In the genomic region with DNA sequence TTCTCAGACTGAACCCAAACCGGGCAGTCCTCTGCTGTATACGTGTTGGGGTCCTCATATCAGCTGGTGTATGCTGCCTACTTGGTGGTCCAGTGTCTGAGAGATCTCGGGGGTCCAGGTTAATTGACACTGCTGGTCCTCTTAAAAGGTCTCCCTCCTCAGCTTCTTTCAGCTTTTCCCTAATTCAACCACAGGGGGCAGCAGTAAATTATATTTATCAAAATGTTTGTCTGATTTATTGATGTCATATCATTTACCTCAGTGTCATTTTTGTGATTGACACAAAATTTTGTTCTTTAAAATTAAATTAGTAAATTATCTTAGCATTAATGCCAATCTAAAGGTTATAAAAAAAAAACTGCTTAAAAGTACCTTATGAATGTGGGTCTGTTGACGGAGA, we compare ENCODE assay signal across 22 mouse cellular contexts. TPM values are rescaled to one million over a fixed set of nuclear protein-coding genes. Genes with fewer than 3 reads are reported as not detected.
DNase-seq lines count a peak whose midpoint lies in the region; ATAC-seq and TF ChIP-seq lines count a peak whose summit lies in the region.
"Had no signal": no experiment of that assay in that cellular context is flagged by ENCODE, and none has a peak within 500 bp of the region (broad histone marks: within the 10 kb centered on the region; RNA-seq: fewer than 3 reads in every experiment).

No protein-coding gene starts in this region.

- H3K4me2 ChIP-seq in embryonic facial prominence, embryonic 11.5 days (ENCODE audit: low read depth, low read length) = no peak overlapping the region
- no peak overlapping the region for H3K4me2 ChIP-seq in liver, postnatal 0 days (ENCODE audit: low read depth, low read length)
- H3K4me2 ChIP-seq in liver, embryonic 11.5 days = no peak overlapping the region
- no peak overlapping the region for H3K4me2 ChIP-seq in stomach, postnatal 0 days (replicated peaks; ENCODE audit: low read depth)
- H3K4me2 ChIP-seq: heart, embryonic 12.5 days; limb, embryonic 13.5 days; midbrain, embryonic 15.5 days; neural tube, embryonic 15.5 days had no signal

- no peak for ATAC-seq in embryonic facial prominence, embryonic 11.5 days (replicated peaks; ENCODE audit: insufficient number of reproducible peaks, low FRiP score, low TSS enrichment, low read depth)
- ATAC-seq in liver, postnatal 0 days = no peak
- no peak for ATAC-seq in liver, embryonic 11.5 days (replicated peaks; ENCODE audit: low FRiP score)
- no peak for ATAC-seq in stomach, postnatal 0 days (ENCODE audit: low FRiP score, low TSS enrichment)
- ATAC-seq: hindbrain, embryonic 16.5 days; midbrain, embryonic 15.5 days had no signal

- H3K36me3 ChIP-seq in embryonic facial prominence, embryonic 11.5 days (replicated peaks; ENCODE audit: control insufficient read depth, insufficient read depth, low read depth, low read length) = no peaks in the 10 kb centered on the region; the same call in 1 of the 2 replicates
- H3K36me3 ChIP-seq in embryonic facial prominence, embryonic 10.5 days (replicated peaks) = peaks cover 68% of the 10 kb centered on the region
- peaks cover 14% of the 10 kb centered on the region for H3K36me3 ChIP-seq in liver, postnatal 0 days (replicated peaks; ENCODE audit: insufficient read depth, low read length)
- peaks cover 2% of the 10 kb centered on the region; the same call in 1 of the 2 replicates for H3K36me3 ChIP-seq in liver, embryonic 11.5 days (ENCODE audit: control insufficient read depth, insufficient read depth, low read length)
- no peaks in the 10 kb centered on the region for H3K36me3 ChIP-seq in stomach, postnatal 0 days (ENCODE audit: control insufficient read depth, insufficient read depth, low read length)
- H3K36me3 ChIP-seq: midbrain, embryonic 15.5 days; neural tube, embryonic 15.5 days had no signal

- 77% methylated on average over 4 of the region's 4 CpGs for WGBS in embryonic facial prominence, embryonic 11.5 days
- 82% methylated on average over 4 of the region's 4 CpGs for WGBS in embryonic facial prominence, embryonic 10.5 days
- WGBS in liver, postnatal 0 days (ENCODE audit: insufficient replicate concordance) = 81% methylated on average over 4 of the region's 4 CpGs
- 90% methylated on average over 4 of the region's 4 CpGs for WGBS in liver, embryonic 11.5 days
- WGBS in stomach, postnatal 0 days = 87% methylated on average over 4 of the region's 4 CpGs

- peak; percentile 3 for DNase-seq in embryonic facial prominence, embryonic 11.5 days (ENCODE audit: low spot score)
- DNase-seq in embryonic facial prominence, embryonic 10.5 days (ENCODE audit: low spot score) = no peak
- DNase-seq in liver, postnatal 0 days = no peak
- DNase-seq in liver, embryonic 11.5 days (ENCODE audit: low spot score) = no peak
- DNase-seq in NIH3T3 (ENCODE audit: low read depth) = peak; percentile 4
- DNase-seq in stomach, postnatal 0 days (ENCODE audit: low spot score) = no peak
- DNase-seq in testis, postnatal 14 days (ENCODE audit: low spot score) = no peak
- DNase-seq: adrenal gland, postnatal 25 days; cerebellum, adult 11 months; kidney, adult 9 months; kidney, postnatal 4 days; lung, postnatal 14 days; right cerebral cortex, postnatal 25 days; thymus, postnatal 25 days had no signal

- H3K27ac ChIP-seq in embryonic facial prominence, embryonic 11.5 days (replicated peaks; ENCODE audit: low read depth, low read length) = no peak overlapping the region
- no peak overlapping the region for H3K27ac ChIP-seq in embryonic facial prominence, embryonic 10.5 days (replicated peaks)
- H3K27ac ChIP-seq in liver, postnatal 0 days (ENCODE audit: low read depth) = no peak overlapping the region
- H3K27ac ChIP-seq in liver, embryonic 11.5 days (ENCODE audit: low read depth, low read length) = no peak overlapping the region
- no peak overlapping the region for H3K27ac ChIP-seq in stomach, postnatal 0 days (replicated peaks)
- H3K27ac ChIP-seq: forebrain, embryonic 10.5 days; limb, embryonic 13.5 days; liver, embryonic 14.5 days; midbrain, embryonic 15.5 days; neural tube, embryonic 15.5 days had no signal

- TF ChIP-seq CTCF in liver, postnatal 0 days (IDR thresholded peaks at IDR 0.05; ENCODE audit: low read depth) = 0 out of 2 replicates have a peak, but pooled peaks have one; percentile 12
- peak; percentile 43; the same call in 1 of the 2 replicates for TF ChIP-seq CTCF in stomach, postnatal 0 days (IDR thresholded peaks at IDR 0.05; ENCODE audit: low read depth)

- no peaks in the 10 kb centered on the region for H3K27me3 ChIP-seq in embryonic facial prominence, embryonic 11.5 days (ENCODE audit: control insufficient read depth, insufficient read depth, low read length)
- no peaks in the 10 kb centered on the region for H3K27me3 ChIP-seq in embryonic facial prominence, embryonic 10.5 days (replicated peaks; ENCODE audit: low read depth, poor library complexity, severe bottlenecking)
- no peaks in the 10 kb centered on the region for H3K27me3 ChIP-seq in liver, postnatal 0 days (ENCODE audit: insufficient read depth, low read length)
- no peaks in the 10 kb centered on the region for H3K27me3 ChIP-seq in liver, embryonic 11.5 days (replicated peaks; ENCODE audit: control insufficient read depth, insufficient read depth, low read length)
- H3K27me3 ChIP-seq in stomach, postnatal 0 days (ENCODE audit: control insufficient read depth, insufficient read depth, low read length) = no peaks in the 10 kb centered on the region
- H3K27me3 ChIP-seq: heart, embryonic 12.5 days; limb, embryonic 13.5 days; megakaryocyte, embryonic 14.5 days; midbrain, embryonic 15.5 days; neural tube, embryonic 15.5 days had no signal

- no peak for TF ChIP-seq EP300 in liver, postnatal 0 days (IDR thresholded peaks at IDR 0.05; ENCODE audit: low read depth)
- TF ChIP-seq EP300 in stomach, postnatal 0 days (optimal IDR thresholded peaks at IDR 0.05) = no peak

- H3K9ac ChIP-seq in embryonic facial prominence, embryonic 11.5 days (replicated peaks; ENCODE audit: low read length) = no peak overlapping the region
- H3K9ac ChIP-seq in liver, postnatal 0 days (replicated peaks) = no peak overlapping the region
- no peak overlapping the region for H3K9ac ChIP-seq in liver, embryonic 11.5 days (ENCODE audit: low read depth, low read length)
- H3K9ac ChIP-seq in stomach, postnatal 0 days (ENCODE audit: low read length) = no peak overlapping the region
- H3K9ac ChIP-seq: heart, embryonic 12.5 days; limb, embryonic 13.5 days; liver, embryonic 14.5 days; midbrain, embryonic 15.5 days; neural tube, embryonic 15.5 days had no signal

- H3K4me1 ChIP-seq in embryonic facial prominence, embryonic 11.5 days (ENCODE audit: control insufficient read depth, insufficient read depth, low read length) = no peaks in the 10 kb centered on the region
- no peaks in the 10 kb centered on the region for H3K4me1 ChIP-seq in embryonic facial prominence, embryonic 10.5 days
- no peaks in the 10 kb centered on the region for H3K4me1 ChIP-seq in liver, postnatal 0 days (ENCODE audit: insufficient read depth)
- no peaks in the 10 kb centered on the region for H3K4me1 ChIP-seq in liver, embryonic 11.5 days (replicated peaks; ENCODE audit: control insufficient read depth, insufficient read depth, low read length)
- H3K4me1 ChIP-seq in stomach, postnatal 0 days (replicated peaks; ENCODE audit: control insufficient read depth, insufficient read depth) = no peaks in the 10 kb centered on the region
- H3K4me1 ChIP-seq: forebrain, embryonic 10.5 days; heart, embryonic 12.5 days; limb, embryonic 13.5 days; megakaryocyte, embryonic 14.5 days; midbrain, embryonic 15.5 days; neural tube, embryonic 15.5 days had no signal

- H3K4me3 ChIP-seq in embryonic facial prominence, embryonic 11.5 days (ENCODE audit: low read depth, low read length) = no peak overlapping the region
- H3K4me3 ChIP-seq in embryonic facial prominence, embryonic 10.5 days = no peak overlapping the region
- no peak overlapping the region for H3K4me3 ChIP-seq in liver, postnatal 0 days (ENCODE audit: low read depth, low read length)
- no peak overlapping the region for H3K4me3 ChIP-seq in liver, embryonic 11.5 days (ENCODE audit: low read depth, low read length)
- H3K4me3 ChIP-seq in stomach, postnatal 0 days (ENCODE audit: low read depth, low read length) = no peak overlapping the region
- H3K4me3 ChIP-seq: forebrain, embryonic 10.5 days; heart, embryonic 12.5 days; limb, embryonic 13.5 days; megakaryocyte, embryonic 14.5 days; midbrain, embryonic 15.5 days; neural tube, embryonic 15.5 days had no signal

- H3K9me3 ChIP-seq in embryonic facial prominence, embryonic 11.5 days (replicated peaks; ENCODE audit: control insufficient read depth, low read length) = no peaks in the 10 kb centered on the region
- H3K9me3 ChIP-seq in embryonic facial prominence, embryonic 10.5 days = no peaks in the 10 kb centered on the region
- no peaks in the 10 kb centered on the region for H3K9me3 ChIP-seq in liver, postnatal 0 days (ENCODE audit: low read length)
- H3K9me3 ChIP-seq in liver, embryonic 11.5 days (ENCODE audit: control insufficient read depth, low read length) = no peaks in the 10 kb centered on the region
- H3K9me3 ChIP-seq in stomach, postnatal 0 days (ENCODE audit: control insufficient read depth, low read length) = no peaks in the 10 kb centered on the region
- H3K9me3 ChIP-seq: forebrain, embryonic 10.5 days; heart, embryonic 12.5 days; limb, embryonic 13.5 days; megakaryocyte, embryonic 14.5 days; midbrain, embryonic 15.5 days; neural tube, embryonic 15.5 days had no signal

RNA-seq across cellular contexts. Expression of a gene that starts 40.7 kb away (rescaled TPM):
- 38.5 and 42.1 TPM in 2 replicates for polyA plus RNA-seq in embryonic facial prominence, embryonic 11.5 days (2014; fragmentation: Nextera tagmentation; extraction: Ambion mirVana)
- 41.0 and 43.6 TPM in 2 replicates for polyA plus RNA-seq in embryonic facial prominence, embryonic 10.5 days (2016; fragmentation: Nextera tagmentation; extraction: Ambion mirVana)
- polyA plus RNA-seq in liver, postnatal 0 days (2015; fragmentation: Nextera tagmentation; extraction: Ambion mirVana) = 7.9 and 8.3 TPM in 2 replicates
- 46.7 and 47.2 TPM in 2 replicates for polyA plus RNA-seq in liver, embryonic 11.5 days (2014; fragmentation: Nextera tagmentation; extraction: Ambion mirVana)
- 7.1 and 7.3 TPM in 2 replicates for polyA plus RNA-seq in stomach, postnatal 0 days (2015; fragmentation: Nextera tagmentation; extraction: Ambion mirVana)

Comparison
In these comparisons a context has a peak if more than half of its experiments do, and no peak if none do; other contexts are left out.
1. DNase-seq: peak in embryonic facial prominence, embryonic 11.5 days (single experiment) and NIH3T3 (single experiment); none in embryonic facial prominence, embryonic 10.5 days (single experiment), liver, postnatal 0 days (single experiment), liver, embryonic 11.5 days (single experiment), stomach, postnatal 0 days (single experiment) and testis, postnatal 14 days (single experiment).